Mouse (Mus musculus) brain, embryonic 14.5 days (tissue): ENCODE measurements at regions not wholly inside any gene's neighbourhood (a gene's known extent, or its start where the extent isn't known, plus 50 kb on each side); places are given as distances from the start of the nearest gene placed in this dataset.

Source experiments
- CTCF ChIP-seq: fragments of 200-500 bp; IDR thresholded peaks from 2 replicates; pipeline ENCODE4 v1.5.1; 2012; ENCODE audit warnings: inconsistent platforms, mild to moderate bottlenecking, moderate library complexity, borderline replicate concordance; ENCODE audit not compliant: insufficient read depth, insufficient read length; ENCODE audit errors: extremely low read depth
- POLR2A ChIP-seq: fragments of 200-500 bp; IDR thresholded peaks from 2 replicates; pipeline ENCODE4 v1.6.1; 2012; ENCODE audit warnings: mild to moderate bottlenecking, inconsistent platforms, borderline replicate concordance; ENCODE audit not compliant: poor library complexity, insufficient read depth, insufficient read length, severe bottlenecking; ENCODE audit errors: extremely low read depth

GRCm38 (mm10) chr17:61477457-61477856 lies 1403.7 kb downstream of the Efna5 start:
- TF ChIP-seq POLR2A, result no peak
- no peak for TF ChIP-seq CTCF
